Mouse (Mus musculus) ovary, adult 18-20 months (tissue): Measurements from ENCODE around the gene Dcun1d4.
"Not testable (repeated sequence)": the region's sequence is repeated elsewhere in the genome, so short reads cannot be mapped to it uniquely, and the experiment has no call there.

Source experiments
- DNase-seq: peaks from one replicate; pipeline ENCODE4 v3.0.0; 2022; ENCODE audit warnings: low spot score, mixed read lengths

The Dcun1d4 gene

GRCm38 (mm10) chr5:73480700-73481099, at the start of gene Dcun1d4:
Gene Dcun1d4 (plus strand): TSS chr5:73481000.
- no peak for DNase-seq

GRCm38 (mm10) chr5:73431581-73431980, 49.2 kb upstream of the Dcun1d4 start:
- no peak for DNase-seq

GRCm38 (mm10) chr5:73432805-73433204, 48.0 kb upstream of the Dcun1d4 start:
- DNase-seq, result no peak

GRCm38 (mm10) chr5:73434764-73435163, 46.0 kb upstream of the Dcun1d4 start:
- no peak for DNase-seq

- DNase-seq, result no peak
These were observed 38.6 kb upstream of the Dcun1d4 start for GRCm38 (mm10) chr5:73442176-73442575.

GRCm38 (mm10) chr5:73450276-73450675, 30.5 kb upstream of the Dcun1d4 start:
- no peak for DNase-seq

- no peak for DNase-seq
These were observed 26.1 kb upstream of the Dcun1d4 start for GRCm38 (mm10) chr5:73454502-73455306.

GRCm38 (mm10) chr5:73455307-73455687, 25.5 kb upstream of the Dcun1d4 start:
- no peak for DNase-seq

GRCm38 (mm10) chr5:73468462-73469433, 12.1 kb upstream of the Dcun1d4 start:
- no peak for DNase-seq

- no peak for DNase-seq
These were observed 6.1 kb upstream of the Dcun1d4 start for GRCm38 (mm10) chr5:73474412-73475405.

- DNase-seq, result no peak
These were observed 601 bp downstream of the Dcun1d4 start for GRCm38 (mm10) chr5:73481401-73481800.

- DNase-seq, result not testable (repeated sequence)
These were observed 1.6 kb downstream of the Dcun1d4 start for GRCm38 (mm10) chr5:73482381-73482780.

GRCm38 (mm10) chr5:73484016-73484615, 3.3 kb downstream of the Dcun1d4 start:
- no peak for DNase-seq

GRCm38 (mm10) chr5:73486451-73486850, 5.7 kb downstream of the Dcun1d4 start:
- DNase-seq, result no peak

GRCm38 (mm10) chr5:73489915-73490314, 9.1 kb downstream of the Dcun1d4 start:
- no peak for DNase-seq

GRCm38 (mm10) chr5:73490596-73491073, 9.8 kb downstream of the Dcun1d4 start:
- peak; percentile 100 for DNase-seq

- DNase-seq, result peak; percentile 26
These were observed 10.5 kb downstream of the Dcun1d4 start for GRCm38 (mm10) chr5:73491074-73491836.

GRCm38 (mm10) chr5:73491837-73492720, 11.3 kb downstream of the Dcun1d4 start:
- peak; percentile 81 for DNase-seq

GRCm38 (mm10) chr5:73497401-73497800, 16.6 kb downstream of the Dcun1d4 start:
- DNase-seq, result no peak
